Mouse (Mus musculus) small intestine, adult 2 months (tissue): Measurements from ENCODE around the gene Ap3b1. TPM values are rescaled to one million over a fixed set of nuclear protein-coding genes. Genes with fewer than 3 reads are reported as not detected.

Source experiments
- H3K27ac ChIP-seq: fragments of 200-500 bp; 2 replicates; pipeline ENCODE4 v1.5.1; 2012; ENCODE audit warnings: low read depth, low read length, control low read depth, inconsistent platforms; ENCODE audit not compliant: insufficient read depth
- H3K27me3 ChIP-seq: fragments of 200-500 bp; 2 replicates; pipeline ENCODE4 v1.6.1; 2012; ENCODE audit warnings: mild to moderate bottlenecking, moderate library complexity, low read length, inconsistent platforms; ENCODE audit not compliant: control insufficient read depth, insufficient read depth
- H3K36me3 ChIP-seq: fragments of 200-500 bp; 2 replicates; pipeline ENCODE4 v1.6.1; 2012; ENCODE audit warnings: mild to moderate bottlenecking, low read length, control low read depth, inconsistent platforms; ENCODE audit not compliant: control insufficient read depth, insufficient read depth
- H3K4me1 ChIP-seq: fragments of 200-500 bp; 2 replicates; pipeline ENCODE4 v1.6.1; 2012; ENCODE audit warnings: low read length, inconsistent platforms, mixed read lengths; ENCODE audit not compliant: control insufficient read depth, insufficient read depth, insufficient read length
- H3K4me3 ChIP-seq: fragments of 200-500 bp; 2 replicates; pipeline ENCODE4 v1.5.1; 2012; ENCODE audit warnings: low read depth, mild to moderate bottlenecking, control low read depth, inconsistent platforms, low read length, moderate library complexity
- CTCF ChIP-seq: fragments of 200-500 bp; IDR thresholded peaks from 2 replicates; pipeline ENCODE4 v1.5.1; 2012; ENCODE audit warnings: low read depth, mild to moderate bottlenecking, control low read depth, inconsistent platforms, low read length, moderate library complexity, mixed read lengths; ENCODE audit not compliant: insufficient replicate concordance, insufficient read length; ENCODE audit errors: extremely low read depth
- POLR2A ChIP-seq: fragments of 200-500 bp; IDR thresholded peaks from 2 replicates; pipeline ENCODE4 v1.6.1; 2012; ENCODE audit warnings: low read depth, mild to moderate bottlenecking, control low read depth, inconsistent platforms, low read length, moderate library complexity
- WGBS: fragments of 180-500 bp; shearing (Covaris S2); methylation state at CpG from one replicate; pipeline ENCODE4 v1.1.7; 2018; 5-methylcytosine and 5-hydroxymethylcytosine counted together
- polyA plus RNA-seq: library from polyadenylated mRNA; depleted of rRNA; stranded (reverse); fragments of >200 nt; gene quantifications from 2 replicates; pipeline ENCODE4 v1.2.3, GENCODE M21; 2012

The Ap3b1 gene
- polyA plus RNA-seq, 1 experiment: 29.1 TPM

DNA sequence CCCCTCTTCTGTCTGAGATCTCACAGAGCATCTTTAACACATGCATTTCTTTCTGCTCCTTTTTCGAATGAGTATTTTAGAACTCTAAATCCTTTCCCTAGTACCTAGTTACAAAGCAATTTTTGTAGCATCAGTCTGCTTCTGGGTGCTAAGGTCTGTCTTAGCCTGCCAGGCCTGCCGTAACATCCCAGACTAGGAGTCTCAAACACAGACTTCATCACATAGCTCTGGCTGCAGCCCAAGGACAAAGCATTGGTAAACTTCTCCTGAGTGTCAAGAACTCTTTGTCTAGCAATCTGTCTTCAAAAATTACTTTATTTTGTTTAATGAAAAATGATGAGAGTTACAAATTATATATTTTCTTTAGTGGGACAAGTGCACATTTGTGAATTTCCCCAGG is 30.8 kb downstream of the Ap3b1 start:
- H3K4me1 ChIP-seq: no peaks in the 10 kb centered on the region
- no peak overlapping the region for H3K27ac ChIP-seq
- TF ChIP-seq CTCF: no peak
- no peak overlapping the region for H3K4me3 ChIP-seq
- H3K36me3 ChIP-seq: peaks cover 23% of the 10 kb centered on the region
- 84% methylated on average over 2 of the region's 2 CpGs for WGBS
- H3K27me3 ChIP-seq: no peaks in the 10 kb centered on the region

DNA sequence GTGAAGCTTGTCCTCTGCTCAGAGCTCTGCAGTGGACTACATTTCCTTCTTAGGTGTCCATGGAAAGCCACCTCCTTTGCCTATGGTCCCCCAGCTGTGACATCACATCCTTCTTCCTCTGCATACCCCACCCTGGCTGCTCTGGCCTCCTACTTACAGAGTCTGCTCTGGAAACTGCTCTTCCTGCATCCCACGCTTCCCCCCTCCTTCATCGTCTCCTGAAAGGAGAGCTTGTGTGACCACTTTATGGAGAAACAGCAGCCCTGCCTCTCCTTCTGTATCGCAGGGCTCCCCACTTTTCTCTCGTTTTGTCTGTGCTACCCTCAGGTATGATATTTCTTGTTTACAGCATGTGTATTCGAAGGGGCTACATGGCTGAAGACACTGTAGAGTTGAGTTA is 33.5 kb downstream of the Ap3b1 start:
- 95% methylated on average over 5 of the region's 5 CpGs for WGBS
- no peak overlapping the region for H3K27ac ChIP-seq
- peaks cover 36% of the 10 kb centered on the region for H3K36me3 ChIP-seq
- H3K4me3 ChIP-seq: no peak overlapping the region
- H3K4me1 ChIP-seq: no peaks in the 10 kb centered on the region
- H3K27me3 ChIP-seq: no peaks in the 10 kb centered on the region
- no peak for TF ChIP-seq POLR2A
- TF ChIP-seq CTCF: no peak

DNA sequence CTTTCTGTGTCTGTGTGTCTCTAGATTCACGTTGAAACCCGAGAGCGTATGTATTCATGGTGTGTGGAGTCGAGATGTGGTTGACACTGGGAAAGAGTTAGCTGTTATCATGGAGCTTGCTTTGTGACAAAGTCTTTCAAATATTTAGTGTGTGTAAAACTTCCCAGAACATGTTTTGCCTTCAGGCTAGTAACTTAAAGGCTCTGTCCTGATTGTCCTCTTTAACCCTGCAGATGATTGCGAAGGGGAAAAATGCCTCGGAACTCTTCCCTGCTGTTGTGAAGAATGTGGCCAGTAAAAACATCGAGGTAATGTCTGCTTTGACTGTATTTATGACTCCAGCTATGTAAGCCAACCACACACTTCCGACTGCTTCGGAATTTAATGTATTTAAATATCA is 35.7 kb downstream of the Ap3b1 start:
- H3K4me1 ChIP-seq: no peaks in the 10 kb centered on the region
- no peak for TF ChIP-seq CTCF
- no peak for TF ChIP-seq POLR2A
- 83% methylated on average over 9 of the region's 9 CpGs for WGBS
- no peak overlapping the region for H3K27ac ChIP-seq
- H3K27me3 ChIP-seq: no peaks in the 10 kb centered on the region
- peaks cover 40% of the 10 kb centered on the region for H3K36me3 ChIP-seq
- no peak overlapping the region for H3K4me3 ChIP-seq

DNA sequence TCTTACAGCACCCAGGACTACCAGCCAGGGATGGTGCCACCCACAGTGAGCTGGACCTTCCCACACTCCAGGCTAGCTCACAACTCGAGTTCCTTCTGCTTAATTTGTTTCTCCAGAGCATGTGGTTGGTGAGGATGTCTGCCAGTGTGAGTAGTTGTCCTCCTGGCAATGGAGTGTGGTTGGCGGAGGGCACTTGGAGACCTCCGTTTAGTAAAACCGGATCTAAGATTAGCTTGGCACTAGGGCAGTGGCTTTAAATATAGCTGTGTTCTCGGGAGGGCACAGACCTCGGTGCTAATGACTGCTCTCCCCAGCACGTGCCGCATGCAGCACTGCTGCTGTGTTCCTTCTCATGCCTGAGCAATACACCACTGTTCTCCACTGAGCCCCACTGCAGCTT is 37.0 kb downstream of the Ap3b1 start:
- H3K4me1 ChIP-seq: no peaks in the 10 kb centered on the region
- peaks cover 40% of the 10 kb centered on the region for H3K36me3 ChIP-seq
- 87% methylated on average over 8 of the region's 8 CpGs for WGBS
- TF ChIP-seq POLR2A (no peak), CTCF (no peak)
- H3K27me3 ChIP-seq: no peaks in the 10 kb centered on the region
- H3K27ac ChIP-seq: no peak overlapping the region
- no peak overlapping the region for H3K4me3 ChIP-seq

DNA sequence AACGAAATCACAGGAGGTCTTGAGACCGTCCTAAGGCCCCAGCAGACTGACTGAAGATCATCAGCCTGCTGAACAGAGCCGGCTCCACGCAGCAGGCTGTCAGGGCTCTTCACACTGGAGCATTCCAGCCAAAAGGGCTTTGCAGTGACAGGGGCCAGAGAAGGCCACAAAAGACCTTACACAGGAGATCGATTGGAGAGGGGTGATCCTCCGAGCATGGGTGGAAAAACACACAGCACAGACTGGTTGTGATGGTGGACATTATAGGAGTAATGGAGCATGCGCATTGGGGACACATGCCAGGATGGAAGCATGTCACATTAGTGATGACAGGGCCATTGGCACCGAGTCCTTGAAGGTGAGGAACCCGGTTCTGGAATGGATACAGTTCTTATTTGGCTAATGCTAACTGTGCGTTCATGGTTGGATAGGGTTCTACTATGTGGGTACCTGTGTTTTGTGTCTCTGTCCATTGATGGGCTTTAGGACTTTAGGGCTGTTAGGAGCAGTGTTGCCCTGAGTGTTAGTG is 37.7 kb downstream of the Ap3b1 start:
- H3K4me1 ChIP-seq: no peaks in the 10 kb centered on the region
- H3K4me3 ChIP-seq: no peak overlapping the region
- TF ChIP-seq POLR2A: no peak
- TF ChIP-seq CTCF: no peak
- H3K27me3 ChIP-seq: no peaks in the 10 kb centered on the region
- no peak overlapping the region for H3K27ac ChIP-seq
- peaks cover 38% of the 10 kb centered on the region for H3K36me3 ChIP-seq
- WGBS: 88% methylated on average over 10 of the region's 10 CpGs

DNA sequence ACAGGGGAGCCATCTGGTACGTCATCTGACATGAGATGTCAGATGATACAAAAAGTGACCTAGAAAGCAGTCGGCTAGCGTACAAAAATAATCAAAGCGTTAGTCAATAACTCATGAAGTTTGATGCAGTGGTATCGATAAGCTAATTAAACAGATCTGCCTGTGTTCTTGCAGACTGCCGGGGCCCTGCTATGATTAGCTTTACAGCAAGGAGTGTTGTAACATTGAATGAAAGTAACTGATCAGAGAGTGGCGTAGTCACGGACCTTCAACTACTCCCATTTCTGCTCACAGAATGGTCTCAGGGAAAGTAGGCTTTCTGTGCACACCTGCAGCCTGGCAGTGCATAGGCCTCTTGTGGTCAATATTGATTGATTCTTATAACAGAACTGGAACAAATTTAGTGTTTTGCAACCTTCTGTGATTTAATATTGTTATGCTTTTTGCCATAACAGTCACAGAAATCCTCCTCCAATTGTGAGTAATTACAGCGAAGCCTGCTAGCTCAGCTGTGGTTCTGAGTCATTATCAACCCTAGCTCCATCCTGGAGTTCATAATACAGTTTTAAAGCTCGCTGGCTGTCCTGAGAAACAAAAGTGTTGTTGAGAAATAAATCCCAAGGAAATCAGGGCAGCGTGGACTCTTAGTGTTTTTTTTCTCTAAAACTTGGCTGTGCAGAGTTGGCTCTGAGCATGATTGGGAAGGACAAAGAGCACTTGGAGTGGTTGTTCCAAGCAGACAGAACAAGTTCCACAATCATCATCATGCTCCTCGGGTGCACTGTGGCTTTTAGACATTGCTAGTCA is 40.0 kb downstream of the Ap3b1 start:
- Histone ChIP-seq H3K27ac (no peak overlapping the region), H3K36me3 (peaks cover 28% of the 10 kb centered on the region), H3K4me1 (no peaks in the 10 kb centered on the region), H3K4me3 (no peak overlapping the region), H3K27me3 (no peaks in the 10 kb centered on the region)
- WGBS: 81% methylated on average over 12 of the region's 12 CpGs
- no peak for TF ChIP-seq POLR2A
- TF ChIP-seq CTCF: no peak

DNA sequence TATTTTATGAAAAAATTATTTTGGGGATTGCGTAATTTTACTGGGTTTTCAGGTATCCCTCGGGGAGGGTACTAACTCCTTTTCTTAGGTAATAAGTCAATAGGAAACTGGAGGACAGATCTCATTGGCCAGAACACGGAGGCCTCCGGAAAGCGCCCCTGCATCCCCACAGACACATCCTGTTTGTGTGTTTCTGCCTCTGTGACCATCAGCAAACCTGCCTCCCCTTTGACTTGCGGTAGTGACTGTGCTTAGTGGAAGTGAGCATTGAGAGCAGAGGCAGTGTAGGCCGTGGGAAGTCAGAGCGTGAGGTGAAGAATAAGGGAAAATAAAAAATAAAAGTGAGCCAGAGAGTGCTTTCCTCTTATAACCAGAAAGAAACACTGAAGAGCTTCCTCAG is 41.7 kb downstream of the Ap3b1 start:
- H3K36me3 ChIP-seq: peaks cover 29% of the 10 kb centered on the region
- TF ChIP-seq CTCF: no peak
- no peak for TF ChIP-seq POLR2A

More for the DNA sequence above, 41.7 kb downstream of the Ap3b1 start:
- H3K27me3 ChIP-seq: no peaks in the 10 kb centered on the region
- no peak overlapping the region for H3K4me3 ChIP-seq
- no peak overlapping the region for H3K27ac ChIP-seq
- 82% methylated on average over 8 of the region's 8 CpGs for WGBS
- H3K4me1 ChIP-seq: no peaks in the 10 kb centered on the region
